Mouse (Mus musculus): Measurements from ENCODE around the gene Kdm5a.

The Kdm5a gene

GRCm38 (mm10) chr6:120472455-120473140 lies 108.7 kb downstream of the Kdm5a start:
- no peak for DNase-seq

GRCm38 (mm10) chr6:120473427-120473826 lies 109.5 kb downstream of the Kdm5a start:
- no peak for DNase-seq

GRCm38 (mm10) chr6:120475288-120475687 lies 111.4 kb downstream of the Kdm5a start:
- DNase-seq, result no peak

GRCm38 (mm10) chr6:120479302-120479701 lies 115.4 kb downstream of the Kdm5a start:
- DNase-seq, result no peak

- DNase-seq, result peak; percentile 73
These were observed 116.4 kb downstream of the Kdm5a start for GRCm38 (mm10) chr6:120480361-120480760.

- no peak for DNase-seq
These were observed 117.6 kb downstream of the Kdm5a start for GRCm38 (mm10) chr6:120481538-120481937.

- DNase-seq, result no peak
These were observed 118.1 kb downstream of the Kdm5a start for GRCm38 (mm10) chr6:120482021-120482420.

- no peak for DNase-seq
These were observed 118.8 kb downstream of the Kdm5a start for GRCm38 (mm10) chr6:120482756-120483155.

GRCm38 (mm10) chr6:120483211-120483626 lies 119.3 kb downstream of the Kdm5a start:
- DNase-seq, result peak; percentile 80

GRCm38 (mm10) chr6:120485038-120485437 lies 121.1 kb downstream of the Kdm5a start:
- no peak for DNase-seq

- DNase-seq, result no peak
These were observed 122.2 kb downstream of the Kdm5a start for GRCm38 (mm10) chr6:120486051-120486510.

GRCm38 (mm10) chr6:120488647-120489046 lies 124.7 kb downstream of the Kdm5a start:
- DNase-seq, result no peak

- DNase-seq, result no peak
These were observed 125.5 kb downstream of the Kdm5a start for GRCm38 (mm10) chr6:120489461-120489860.

GRCm38 (mm10) chr6:120491064-120491463 lies 127.1 kb downstream of the Kdm5a start:
- no peak for DNase-seq

- no peak for DNase-seq
These were observed 128.1 kb downstream of the Kdm5a start for GRCm38 (mm10) chr6:120491862-120492498.

GRCm38 (mm10) chr6:120492499-120493373 lies 128.8 kb downstream of the Kdm5a start:
- DNase-seq, result peak; percentile 54

- peak; percentile 96 for DNase-seq
These were observed 129.7 kb downstream of the Kdm5a start, which contains the start of gene Tmem121b for GRCm38 (mm10) chr6:120493374-120494181. Gene Tmem121b, minus strand, starts transcription at chr6:120493807.
